Mouse (Mus musculus) midbrain, embryonic 14.5 days (tissue): ENCODE results near the gene Trp53rkb. TPM values are rescaled to one million over a fixed set of nuclear protein-coding genes. Genes with fewer than 3 reads are reported as not detected.

Experiments used
- ATAC-seq: fragments of 200-750 bp; cut with Nextera tagmentation; 2 replicates; pipeline ENCODE4 v1.8.0; 2017; ENCODE audit warnings: moderate number of reproducible peaks, moderate library complexity; ENCODE audit not compliant: low FRiP score, low TSS enrichment
- DNase-seq: peaks from one replicate; pipeline ENCODE4 v3.0.0-alpha.2; 2015
- H3K27ac ChIP-seq: fragments of 300-500 bp; sonication (generic); replicated peaks from 2 replicates; pipeline ENCODE4 v1.5.1; 2014; ENCODE audit warnings: mild to moderate bottlenecking, low read depth, low read length, moderate library complexity
- H3K27me3 ChIP-seq: fragments of 300-500 bp; sonication (generic); 2 replicates; pipeline ENCODE4 v1.6.1; 2014; ENCODE audit warnings: low read length, control low read depth, mixed read lengths; ENCODE audit not compliant: control insufficient read depth, insufficient read depth
- H3K36me3 ChIP-seq: fragments of 300-500 bp; sonication (generic); 2 replicates; pipeline ENCODE4 v1.6.1; 2014; ENCODE audit warnings: low read length, control low read depth; ENCODE audit not compliant: control insufficient read depth, insufficient read depth
- H3K4me1 ChIP-seq: fragments of 300-500 bp; sonication (generic); 2 replicates; pipeline ENCODE4 v1.6.1; 2014; ENCODE audit warnings: mild to moderate bottlenecking, antibody characterized with exemption, low read length, control low read depth; ENCODE audit not compliant: control insufficient read depth, insufficient read depth
- H3K4me2 ChIP-seq: fragments of 300-500 bp; sonication (generic); 2 replicates; pipeline ENCODE4 v1.6.1; 2014; ENCODE audit warnings: mild to moderate bottlenecking, low read length, moderate library complexity
- H3K4me3 ChIP-seq: fragments of 300-500 bp; sonication (generic); replicated peaks from 2 replicates; pipeline ENCODE4 v1.5.1; 2014; ENCODE audit warnings: low read depth, low read length
- H3K9ac ChIP-seq: fragments of 300-500 bp; sonication (generic); replicated peaks from 2 replicates; pipeline ENCODE4 v1.6.1; 2014; ENCODE audit warnings: mild to moderate bottlenecking, low read length, moderate library complexity
- H3K9me3 ChIP-seq: fragments of 300-500 bp; sonication (generic); 2 replicates; pipeline ENCODE4 v1.6.1; 2016; ENCODE audit warnings: low read length, control low read depth, mixed read lengths; ENCODE audit not compliant: control insufficient read depth
- WGBS: fragments of 180-500 bp; shearing (Covaris S2); extraction: QIAGEN DNeasy Blood & Tissue Kit; methylation state at CpG from one replicate; pipeline ENCODE4 v1.1.7; 2014; 5-methylcytosine and 5-hydroxymethylcytosine counted together
- polyA plus RNA-seq: library from polyadenylated mRNA; unstranded; fragments of >200 nt; fragmentation: Nextera tagmentation; extraction: Ambion mirVana; gene quantifications from 2 replicates; pipeline ENCODE4 v1.2.1, GENCODE M21; 2014

The Trp53rkb gene
- polyA plus RNA-seq, 1 experiment from 2014 or later, result 11.4 TPM

GRCm38 (mm10) chr2:166834091-166834490 lies 41.8 kb downstream of the Trp53rkb start:
- no peak overlapping the region for H3K9ac ChIP-seq
- H3K4me1 ChIP-seq, result no peaks in the 10 kb centered on the region
- H3K9me3 ChIP-seq, result no peaks in the 10 kb centered on the region
- H3K4me3 ChIP-seq, result no peak overlapping the region
- ATAC-seq, result no peak
- 100% methylated on average over 2 of the region's 2 CpGs for WGBS
- no peaks in the 10 kb centered on the region for H3K27me3 ChIP-seq
- H3K36me3 ChIP-seq, result peaks cover 16% of the 10 kb centered on the region; the same call in 1 of the 2 replicates
- H3K4me2 ChIP-seq, result no peak overlapping the region
- no peak for DNase-seq
- H3K27ac ChIP-seq, result no peak overlapping the region

- Histone ChIP-seq H3K27me3 (no peaks in the 10 kb centered on the region), H3K4me1 (no peaks in the 10 kb centered on the region), H3K9ac (no peak overlapping the region), H3K9me3 (no peaks in the 10 kb centered on the region), H3K27ac (no peak overlapping the region), H3K36me3 (peaks cover 16% of the 10 kb centered on the region; the same call in 1 of the 2 replicates), H3K4me3 (no peak overlapping the region), H3K4me2 (no peak overlapping the region)
- no peak for DNase-seq
- WGBS, result 90% methylated on average over 4 of the region's 4 CpGs
- ATAC-seq, result no peak
Measured at GRCm38 (mm10) chr2:166834796-166835195, 42.5 kb downstream of the Trp53rkb start.

GRCm38 (mm10) chr2:166835581-166835980 lies 43.2 kb downstream of the Trp53rkb start:
- Histone ChIP-seq H3K4me1 (no peaks in the 10 kb centered on the region), H3K4me3 (no peak overlapping the region), H3K27ac (no peak overlapping the region), H3K9me3 (no peaks in the 10 kb centered on the region), H3K4me2 (no peak overlapping the region), H3K9ac (no peak overlapping the region), H3K27me3 (no peaks in the 10 kb centered on the region), H3K36me3 (peaks cover 16% of the 10 kb centered on the region; the same call in 1 of the 2 replicates)
- 84% methylated on average over 5 of the region's 5 CpGs for WGBS
- ATAC-seq, result no peak
- no peak for DNase-seq

GRCm38 (mm10) chr2:166841813-166842212 lies 49.5 kb downstream of the Trp53rkb start:
- WGBS, result 87% methylated on average over 4 of the region's 4 CpGs
- Histone ChIP-seq H3K4me3 (no peak overlapping the region), H3K4me2 (no peak overlapping the region), H3K36me3 (peaks cover 26% of the 10 kb centered on the region), H3K27ac (no peak overlapping the region), H3K9me3 (no peaks in the 10 kb centered on the region), H3K27me3 (no peaks in the 10 kb centered on the region), H3K4me1 (no peaks in the 10 kb centered on the region), H3K9ac (no peak overlapping the region)
- no peak for DNase-seq
- no peak for ATAC-seq

Other genes starting within 250 kb of the Trp53rkb start
- gene Prex1, start 78.7 kb upstream of the Trp53rkb start, polyA plus RNA-seq, result 20.3 and 24.2 TPM in 2 replicates
- gene Arfgef2, start 13.1 kb downstream of the Trp53rkb start, polyA plus RNA-seq, result 4.5 and 6.8 TPM in 2 replicates
- 100 and 128 TPM in 2 replicates for gene Cse1l, start 113.5 kb downstream of the Trp53rkb start, polyA plus RNA-seq
- 84.1 and 109 TPM in 2 replicates for gene Stau1, start 203.8 kb downstream of the Trp53rkb start, polyA plus RNA-seq
- gene Ddx27, start 222.7 kb downstream of the Trp53rkb start, polyA plus RNA-seq, result 26.6 and 31.0 TPM in 2 replicates